Mouse (Mus musculus) MEL (cell line): ENCODE measurements at regions not wholly inside any gene's neighbourhood (a gene's known extent, or its start where the extent isn't known, plus 50 kb on each side); places are given as distances from the start of the nearest gene placed in this dataset.

Experiments used
- DNase-seq: peaks from one replicate; pipeline ENCODE4 v3.0.0; 2011; ENCODE audit warnings: low read depth, low spot score
- H3K27ac ChIP-seq: 2 replicates; pipeline ENCODE4 v1.5.1; 2012; ENCODE audit warnings: low read depth, mild to moderate bottlenecking, control low read depth, low read length, moderate library complexity; ENCODE audit not compliant: control insufficient read depth
- H3K27me3 ChIP-seq, 2 experiments: fragments of 150-350 bp in 1 of 2; sonication (generic) in 1 of 2; 2 replicates each; pipeline ENCODE4 v1.6.1; 2012; ENCODE audit warnings: low read length in 2 of 2, mild to moderate bottlenecking in 2 of 2, improper control_type of control experiment in 1 of 2, moderate library complexity in 1 of 2; ENCODE audit not compliant: insufficient read depth in 2 of 2, control insufficient read depth in 1 of 2
- H3K36me3 ChIP-seq, 2 experiments: 2 replicates each; pipeline ENCODE4 v1.6.1; 2012 to 2014; ENCODE audit warnings: low read length in 2 of 2, improper control_type of control experiment in 1 of 2, inconsistent platforms in 1 of 2, mild to moderate bottlenecking in 1 of 2; ENCODE audit not compliant: insufficient read depth in 2 of 2, control insufficient read depth in 1 of 2
- H3K4me1 ChIP-seq, 2 experiments: fragments of 150-350 bp in 1 of 2; sonication (generic) in 1 of 2; 2 replicates each; pipeline ENCODE4 v1.6.1; 2012; ENCODE audit warnings: low read length in 2 of 2, improper control_type of control experiment in 1 of 2, mild to moderate bottlenecking in 1 of 2; ENCODE audit not compliant: insufficient read depth in 2 of 2, control insufficient read depth in 1 of 2
- H3K4me3 ChIP-seq, 2 experiments: fragments of 150-350 bp in 1 of 2; sonication (generic) in 1 of 2; 2 replicates each; pipeline ENCODE4 v1.5.1; 2012; ENCODE audit warnings: low read depth in 2 of 2, low read length in 2 of 2, mild to moderate bottlenecking in 2 of 2, moderate library complexity in 2 of 2, control low read depth in 1 of 2, improper control_type of control experiment in 1 of 2; ENCODE audit not compliant: control insufficient read depth in 1 of 2, insufficient read depth in 1 of 2
- H3K79me2 ChIP-seq: 2 replicates; pipeline ENCODE4 v1.6.1; 2012; ENCODE audit warnings: mild to moderate bottlenecking, low read length, moderate library complexity; ENCODE audit not compliant: control insufficient read depth, poor library complexity, insufficient read depth
- H3K9ac ChIP-seq: 2 replicates; pipeline ENCODE4 v1.6.1; 2012; ENCODE audit warnings: low read depth, mild to moderate bottlenecking, control low read depth, low read length, moderate library complexity; ENCODE audit not compliant: control insufficient read depth, poor library complexity, severe bottlenecking
- H3K9me3 ChIP-seq: fragments of 150-350 bp; sonication (generic); replicated peaks from 2 replicates; pipeline ENCODE4 v1.6.1; 2012; ENCODE audit warnings: mild to moderate bottlenecking, low read length, improper control_type of control experiment, moderate library complexity; ENCODE audit not compliant: insufficient read depth
- BHLHE40 ChIP-seq: IDR thresholded peaks from 2 replicates; pipeline ENCODE4 v1.6.1; 2012; ENCODE audit warnings: low read depth, mild to moderate bottlenecking, inconsistent platforms, low read length, improper control_type of control experiment, borderline replicate concordance
- CTCF ChIP-seq, 3 experiments: IDR thresholded peaks in 2 of 3; conservative IDR thresholded peaks in 1 of 3; 2 replicates each; pipeline ENCODE4 v1.5.1; 2011 to 2012; ENCODE audit warnings: low read length in 3 of 3, low read depth in 2 of 3, mild to moderate bottlenecking in 2 of 3, improper control_type of control experiment in 1 of 3, inconsistent platforms in 1 of 3, mixed read lengths in 1 of 3, moderate library complexity in 1 of 3; ENCODE audit not compliant: control insufficient read depth in 1 of 3, insufficient read depth in 1 of 3, poor library complexity in 1 of 3, severe bottlenecking in 1 of 3
- ELF1 ChIP-seq: IDR thresholded peaks from 2 replicates; pipeline ENCODE4 v1.6.1; 2014; ENCODE audit warnings: low read depth, mild to moderate bottlenecking, inconsistent platforms, low read length, improper control_type of control experiment, moderate library complexity
- EP300 ChIP-seq, 2 experiments: IDR thresholded peaks; 2 replicates each; pipeline ENCODE4 v1.6.1; 2011; ENCODE audit warnings: improper control_type of control experiment in 2 of 2, low read length in 2 of 2, low read depth in 1 of 2, mild to moderate bottlenecking in 1 of 2
- GATA1 ChIP-seq: IDR thresholded peaks from 2 replicates; pipeline ENCODE4 v1.6.1; 2011; ENCODE audit warnings: low read depth, low read length, improper control_type of control experiment
- JUND ChIP-seq: IDR thresholded peaks from 2 replicates; pipeline ENCODE4 v1.6.1; 2011; ENCODE audit warnings: low read depth, mild to moderate bottlenecking, improper control_type of control experiment, low read length
- KAT2A ChIP-seq: conservative IDR thresholded peaks from 2 replicates; pipeline ENCODE4 v1.6.1; 2012; ENCODE audit warnings: low read depth, low read length, improper control_type of control experiment, inconsistent platforms
- MAX ChIP-seq: IDR thresholded peaks from 2 replicates; pipeline ENCODE4 v1.6.1; 2011; ENCODE audit warnings: low read length, improper control_type of control experiment
- MAZ ChIP-seq: IDR thresholded peaks from 2 replicates; pipeline ENCODE4 v1.6.1; 2012; ENCODE audit warnings: low read depth, mild to moderate bottlenecking, inconsistent platforms, low read length, improper control_type of control experiment
- MXI1 ChIP-seq: IDR thresholded peaks from 2 replicates; pipeline ENCODE4 v1.6.1; 2011; ENCODE audit warnings: mild to moderate bottlenecking, low read depth, low read length, improper control_type of control experiment
- MYB ChIP-seq: IDR thresholded peaks from 2 replicates; pipeline ENCODE4 v1.6.1; 2011; ENCODE audit warnings: mild to moderate bottlenecking, low read depth, low read length, improper control_type of control experiment
- MYC ChIP-seq: IDR thresholded peaks from 2 replicates; pipeline ENCODE4 v1.6.1; 2011; ENCODE audit warnings: low read depth, mild to moderate bottlenecking, low read length, improper control_type of control experiment, moderate library complexity
- NRF1 ChIP-seq: IDR thresholded peaks from 2 replicates; pipeline ENCODE4 v1.6.1; 2014; ENCODE audit warnings: low read depth, mild to moderate bottlenecking, inconsistent platforms, low read length, improper control_type of control experiment, moderate library complexity; ENCODE audit not compliant: poor library complexity, insufficient read depth, severe bottlenecking
- POLR2AphosphoS2 ChIP-seq: IDR thresholded peaks from 2 replicates; pipeline ENCODE4 v1.6.1; 2011; ENCODE audit warnings: low read length, improper control_type of control experiment
- POLR2AphosphoS5 ChIP-seq: IDR thresholded peaks from 2 replicates; pipeline ENCODE4 v1.6.1; 2012; ENCODE audit warnings: low read depth, borderline replicate concordance, mild to moderate bottlenecking, inconsistent platforms, low read length, moderate library complexity, mixed read lengths
- SIN3A ChIP-seq: IDR thresholded peaks from 2 replicates; pipeline ENCODE4 v1.6.1; 2012; ENCODE audit warnings: low read length, improper control_type of control experiment, inconsistent platforms
- SMC3 ChIP-seq: IDR thresholded peaks from 2 replicates; pipeline ENCODE4 v1.6.1; 2011; ENCODE audit warnings: low read depth, low read length, improper control_type of control experiment
- TAL1 ChIP-seq: IDR thresholded peaks from 2 replicates; pipeline ENCODE4 v1.6.1; 2012; ENCODE audit warnings: mild to moderate bottlenecking, inconsistent platforms, low read length, moderate library complexity, mixed read lengths
- TBP ChIP-seq: IDR thresholded peaks from 2 replicates; pipeline ENCODE4 v1.8.0; 2011; ENCODE audit warnings: low read depth, low read length, improper control_type of control experiment
- UBTF ChIP-seq: IDR thresholded peaks from 2 replicates; pipeline ENCODE4 v1.6.1; 2012; ENCODE audit warnings: low read depth, mild to moderate bottlenecking, inconsistent platforms, low read length, improper control_type of control experiment, moderate library complexity, borderline replicate concordance; ENCODE audit not compliant: insufficient read depth
- USF1 ChIP-seq: IDR thresholded peaks from 2 replicates; pipeline ENCODE4 v1.6.1; 2014; ENCODE audit warnings: low read depth, mild to moderate bottlenecking, inconsistent platforms, low read length, improper control_type of control experiment, moderate library complexity
- ZC3H11A ChIP-seq: IDR thresholded peaks from 2 replicates; pipeline ENCODE4 v1.6.1; 2012; ENCODE audit warnings: low read depth, mild to moderate bottlenecking, inconsistent platforms, low read length, improper control_type of control experiment
- ZKSCAN1 ChIP-seq: IDR thresholded peaks from 2 replicates; pipeline ENCODE4 v1.6.1; 2012; ENCODE audit warnings: low read depth, mild to moderate bottlenecking, inconsistent platforms, low read length, improper control_type of control experiment, moderate library complexity
- ZMIZ1 ChIP-seq: IDR thresholded peaks from 2 replicates; pipeline ENCODE4 v1.6.1; 2012; ENCODE audit warnings: low read depth, mild to moderate bottlenecking, inconsistent platforms, low read length, improper control_type of control experiment, moderate library complexity
- ZNF384 ChIP-seq: IDR thresholded peaks from 2 replicates; pipeline ENCODE4 v1.6.1; 2012; ENCODE audit warnings: low read depth, mild to moderate bottlenecking, inconsistent platforms, low read length, improper control_type of control experiment

- TF ChIP-seq ZMIZ1 = no peak
- no peak for TF ChIP-seq ZNF384
- TF ChIP-seq GATA1 = no peak
- TF ChIP-seq SIN3A = no peak
- no peak for TF ChIP-seq MAX
- TF ChIP-seq POLR2AphosphoS2 = no peak
- no peak for TF ChIP-seq TBP
- no peak overlapping the region for H3K9ac ChIP-seq
- H3K27ac ChIP-seq = no peak overlapping the region
- no peak for DNase-seq
- H3K4me3 ChIP-seq = no peak overlapping the region
- no peaks in the 10 kb centered on the region for H3K79me2 ChIP-seq
- H3K4me1 ChIP-seq = no peaks in the 10 kb centered on the region
- H3K9me3 ChIP-seq = no peaks in the 10 kb centered on the region
- H3K27me3 ChIP-seq = no peaks in the 10 kb centered on the region
- H3K36me3 ChIP-seq = no peaks in the 10 kb centered on the region
Observed at GRCm38 (mm10) chr7:77445352-77446051, 1215.8 kb downstream of the Agbl1 start.

- H3K27ac ChIP-seq = no peak overlapping the region
- no peak for DNase-seq
- 0 out of 2 replicates have a peak, but pooled peaks have one; percentile 3 for TF ChIP-seq SMC3
- TF ChIP-seq USF1 = no peak
- H3K9me3 ChIP-seq = no peaks in the 10 kb centered on the region
- no peaks in the 10 kb centered on the region for H3K79me2 ChIP-seq
- H3K4me1 ChIP-seq = no peaks in the 10 kb centered on the region
- H3K9ac ChIP-seq = no peak overlapping the region
- H3K27me3 ChIP-seq = no peaks in the 10 kb centered on the region
- H3K36me3 ChIP-seq = no peaks in the 10 kb centered on the region
- H3K4me3 ChIP-seq = no peak overlapping the region
Observed at GRCm38 (mm10) chr7:77441622-77442021, 1211.9 kb downstream of the Agbl1 start.

DNA sequence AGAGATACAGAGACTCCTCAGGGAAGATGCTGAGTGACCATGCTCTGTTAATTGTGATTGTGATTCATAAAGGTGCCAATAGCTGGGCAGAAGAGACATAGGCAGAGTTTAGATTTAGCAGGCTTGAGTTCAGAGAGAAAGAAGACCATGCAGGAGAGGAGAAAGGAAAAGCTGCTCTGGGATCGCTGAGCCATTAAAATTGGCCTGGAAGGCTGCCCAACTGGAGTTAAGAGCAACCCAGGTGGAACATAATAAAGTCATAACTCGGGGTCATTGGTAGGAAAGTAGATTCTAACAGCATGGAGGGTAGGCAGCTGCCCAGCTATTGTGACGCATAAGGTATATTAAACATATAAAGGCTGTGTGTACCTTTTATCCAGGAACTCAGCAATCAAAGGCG, 1183.9 kb downstream of the Agbl1 start:
- Histone ChIP-seq H3K4me3 (no peak overlapping the region), H3K79me2 (no peaks in the 10 kb centered on the region), H3K36me3 (no peaks in the 10 kb centered on the region), H3K9me3 (no peaks in the 10 kb centered on the region), H3K27me3 (no peaks in the 10 kb centered on the region), H3K9ac (no peak overlapping the region), H3K4me1 (no peaks in the 10 kb centered on the region), H3K27ac (no peak overlapping the region)
- DNase-seq = no peak
- TF ChIP-seq ZC3H11A (no peak), MAZ (no peak), MXI1 (no peak), KAT2A (no peak), SIN3A (no peak), NRF1 (no peak), EP300 (IDR thresholded peaks at IDR 0.05; ENCODE audit: low read depth in 1 of 2, low read length in 2 of 2) (no peak), USF1 (no peak), MYC (no peak), ZKSCAN1 (no peak), JUND (no peak), UBTF (no peak), BHLHE40 (no peak), CTCF (IDR thresholded peaks at IDR 0.05 in 2 of 3, conservative IDR thresholded peaks at IDR 0.05 in 1 of 3; ENCODE audit: control insufficient read depth in 1 of 3, insufficient read depth in 1 of 3, low read depth in 2 of 3, low read length in 3 of 3, poor library complexity in 1 of 3, severe bottlenecking in 1 of 3) (no peak), ELF1 (no peak), MYB (no peak), ZMIZ1 (no peak), GATA1 (no peak), POLR2AphosphoS5 (no peak), TAL1 (no peak)
